Mouse (Mus musculus) bone marrow, adult 2 months (tissue): ENCODE results near the gene Medag. TPM values are rescaled to one million over a fixed set of nuclear protein-coding genes. Genes with fewer than 3 reads are reported as not detected.

Experiments
- H3K27ac ChIP-seq: fragments of 200-500 bp; 2 replicates; pipeline ENCODE4 v1.5.1; 2012; ENCODE audit warnings: low read depth, mild to moderate bottlenecking, control low read depth, inconsistent platforms, low read length; ENCODE audit not compliant: control insufficient read depth, poor library complexity, insufficient read depth
- H3K4me1 ChIP-seq: fragments of 200-500 bp; 2 replicates; pipeline ENCODE4 v1.6.1; 2011; ENCODE audit warnings: low read length; ENCODE audit not compliant: control insufficient read depth, insufficient read depth
- H3K4me3 ChIP-seq: fragments of 200-500 bp; replicated peaks from 2 replicates; pipeline ENCODE3; 2011; ENCODE audit warnings: mild to moderate bottlenecking, low read depth, low read length, control low read depth; ENCODE audit not compliant: control insufficient read depth
- CTCF ChIP-seq: fragments of 200-500 bp; IDR thresholded peaks from 2 replicates; pipeline ENCODE4 v1.5.1; 2011; ENCODE audit warnings: low read length, control low read depth; ENCODE audit not compliant: control insufficient read depth, insufficient read depth
- POLR2A ChIP-seq: fragments of 200-500 bp; IDR thresholded peaks from 2 replicates; pipeline ENCODE4 v1.6.1; 2011; ENCODE audit warnings: low read depth, mild to moderate bottlenecking, control low read depth, low read length, borderline replicate concordance; ENCODE audit not compliant: control insufficient read depth
- WGBS: fragments of 180-500 bp; shearing (Covaris S2); methylation state at CpG from one replicate; pipeline ENCODE4 v1.1.7; 2018; 5-methylcytosine and 5-hydroxymethylcytosine counted together
- polyA plus RNA-seq: library from polyadenylated mRNA; stranded (reverse); fragments of >200 nt; gene quantifications from 2 replicates; pipeline ENCODE4 v1.2.4, GENCODE M21; 2011; ENCODE audit warnings: low replicate concordance; ENCODE audit not compliant: missing spikeins, insufficient read depth, insufficient read length

Gene Medag
- polyA plus RNA-seq, 1 experiment = 1.9 TPM

- WGBS = 78% methylated on average over 11 of the region's 11 CpGs
- H3K4me1 ChIP-seq = no peaks in the 10 kb centered on the region; the same call in 1 of the 2 replicates
- H3K4me3 ChIP-seq = no peak overlapping the region
- TF ChIP-seq CTCF (no peak), POLR2A (no peak)
- H3K27ac ChIP-seq = no peak overlapping the region
Measured at GRCm38 (mm10) chr5:149389548-149390211, 21.9 kb upstream of the Medag start.

- TF ChIP-seq POLR2A (no peak), CTCF (no peak)
- 9% methylated on average over 18 of the region's 18 CpGs for WGBS
- Histone ChIP-seq H3K27ac (no peak overlapping the region), H3K4me1 (no peaks in the 10 kb centered on the region; the same call in 1 of the 2 replicates), H3K4me3 (no peak overlapping the region)
Measured at GRCm38 (mm10) chr5:149391574-149392375, 19.8 kb upstream of the Medag start.

GRCm38 (mm10) chr5:149392420-149392988 is 19.0 kb upstream of the Medag start:
- no peak for TF ChIP-seq CTCF
- no peak for TF ChIP-seq POLR2A
- Histone ChIP-seq H3K27ac (no peak overlapping the region), H3K4me1 (no peaks in the 10 kb centered on the region; the same call in 1 of the 2 replicates), H3K4me3 (no peak overlapping the region)
- 51% methylated on average over 6 of the region's 6 CpGs for WGBS

- H3K4me3 ChIP-seq = no peak overlapping the region
- TF ChIP-seq CTCF (no peak), POLR2A (no peak)
- H3K4me1 ChIP-seq = no peaks in the 10 kb centered on the region
- 78% methylated on average over 7 of the region's 7 CpGs for WGBS
- no peak overlapping the region for H3K27ac ChIP-seq
Measured at GRCm38 (mm10) chr5:149401446-149401975, 10.0 kb upstream of the Medag start.

GRCm38 (mm10) chr5:149402029-149402428 is 9.5 kb upstream of the Medag start:
- Histone ChIP-seq H3K27ac (no peak overlapping the region), H3K4me1 (no peaks in the 10 kb centered on the region), H3K4me3 (no peak overlapping the region)
- WGBS = 74% methylated on average over 10 of the region's 10 CpGs
- TF ChIP-seq CTCF = no peak
- no peak for TF ChIP-seq POLR2A

GRCm38 (mm10) chr5:149403386-149403785 is 8.2 kb upstream of the Medag start:
- H3K4me3 ChIP-seq = no peak overlapping the region
- 77% methylated on average over 5 of the region's 5 CpGs for WGBS
- H3K27ac ChIP-seq = no peak overlapping the region
- no peaks in the 10 kb centered on the region for H3K4me1 ChIP-seq
- TF ChIP-seq POLR2A (no peak), CTCF (no peak)

GRCm38 (mm10) chr5:149404710-149405109 is 6.8 kb upstream of the Medag start:
- 85% methylated on average over 5 of the region's 5 CpGs for WGBS
- Histone ChIP-seq H3K4me1 (no peaks in the 10 kb centered on the region), H3K4me3 (no peak overlapping the region), H3K27ac (no peak overlapping the region)
- TF ChIP-seq CTCF (no peak), POLR2A (no peak)

- TF ChIP-seq CTCF (no peak), POLR2A (no peak)
- H3K4me1 ChIP-seq = no peaks in the 10 kb centered on the region
- H3K4me3 ChIP-seq = no peak overlapping the region
- no peak overlapping the region for H3K27ac ChIP-seq
- 86% methylated on average over 8 of the region's 8 CpGs for WGBS
Measured at GRCm38 (mm10) chr5:149406791-149407276, 4.7 kb upstream of the Medag start.
